ENCODE assay signal across 8 mouse cellular contexts in the genomic region with DNA sequence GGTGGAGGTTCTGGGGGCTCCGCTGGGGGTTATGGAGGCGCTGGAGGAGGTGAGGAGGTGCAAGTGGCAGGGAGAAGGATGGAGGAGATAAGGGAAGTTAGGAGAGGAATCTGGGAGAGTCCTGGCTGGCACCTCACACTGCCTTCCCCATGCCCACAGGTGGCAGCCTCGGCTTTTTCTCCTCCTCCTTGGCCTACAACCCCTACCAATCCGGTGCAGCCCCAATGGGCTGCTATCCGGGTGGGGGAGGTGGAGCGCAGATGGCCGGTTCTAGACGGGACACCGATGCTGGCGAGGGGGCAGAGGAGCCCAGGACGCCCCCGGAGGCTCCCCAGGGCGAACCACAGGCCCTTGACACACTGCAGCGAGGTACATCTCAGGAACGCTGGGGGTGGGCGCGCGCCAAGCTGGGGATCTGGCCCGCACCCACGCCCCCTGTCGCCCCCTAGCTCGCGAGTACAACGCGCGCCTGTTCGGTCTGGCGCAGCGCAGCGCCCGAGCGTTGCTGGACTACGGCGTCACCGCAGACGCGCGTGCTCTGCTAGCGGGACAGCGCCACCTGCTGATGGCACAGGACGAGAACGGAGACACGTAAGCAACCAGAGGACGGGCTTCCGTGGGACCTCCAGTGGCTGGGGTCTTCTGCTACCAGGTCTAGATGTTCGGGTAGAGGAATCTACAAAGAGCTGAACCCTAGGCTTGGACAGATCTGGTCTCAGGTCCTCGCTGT. TPM values are rescaled to one million over a fixed set of nuclear protein-coding genes. Genes with fewer than 3 reads are reported as not detected.
DNase-seq lines count a peak whose midpoint lies in the region; ATAC-seq and TF ChIP-seq lines count a peak whose summit lies in the region.

No protein-coding gene starts in this region.

- peaks cover 14% of the 10 kb centered on the region for H3K27me3 ChIP-seq in hindbrain, embryonic 16.5 days (replicated peaks; ENCODE audit: control insufficient read depth, insufficient read depth, low read length)

- intact Hi-C loops in gastrocnemius, adult 2 months (cut with DNase I) = loop anchor here (2.0 kb wide), 2 partner anchors 174 to 222 kb away; no protein-coding TSS in a partner anchor
- intact Hi-C loops in left cerebral cortex, postnatal 10 days (cut with DNase I) = no loop called here

- H3K9me3 ChIP-seq in hindbrain, embryonic 16.5 days (ENCODE audit: control insufficient read depth, low read length) = no peaks in the 10 kb centered on the region

- 2% methylated on average over 47 of the region's 47 CpGs for WGBS in hindbrain, embryonic 16.5 days

- ATAC-seq in hindbrain, embryonic 16.5 days = peak; percentile 61
- ATAC-seq in megakaryocyte progenitor cell, adult 5-6 weeks (replicated peaks; ENCODE audit: poor library complexity) = peak; percentile 61

- TF ChIP-seq CTCF in gastrocnemius, adult 2 months (IDR thresholded peaks at IDR 0.05) = peak; percentile 98

- peak overlapping the region; percentile 70 for H3K27ac ChIP-seq in gastrocnemius, adult 2 months
- H3K27ac ChIP-seq in hindbrain, embryonic 16.5 days (ENCODE audit: low read depth, low read length) = no peak overlapping the region

- H3K36me3 ChIP-seq in hindbrain, embryonic 16.5 days (ENCODE audit: control insufficient read depth, insufficient read depth, low read length) = peaks cover 18% of the 10 kb centered on the region

- DNase-seq in WW6 (ENCODE audit: low read depth, low spot score) = peak; percentile 84
- peak; percentile 89 to 92 for DNase-seq in cerebellum, postnatal 36 days
- peak; percentile 91 for DNase-seq in gastrocnemius, adult 2 months
- peak; percentile 83 to 93 for DNase-seq in left cerebral cortex, postnatal 10 days (ENCODE audit: extremely low spot score in 1 of 2, low spot score in 2 of 2)
- DNase-seq in right cerebral cortex, postnatal 25 days = peak; percentile 85
- DNase-seq in yolk sac, embryonic 10.5 days (ENCODE audit: low spot score) = peak; percentile 70

- peak overlapping the region; percentile 69 for H3K4me3 ChIP-seq in gastrocnemius, adult 2 months
- peak overlapping the region; percentile 52 for H3K4me3 ChIP-seq in hindbrain, embryonic 16.5 days (ENCODE audit: low read length)

- H3K4me1 ChIP-seq in hindbrain, embryonic 16.5 days (ENCODE audit: control insufficient read depth, insufficient read depth, low read depth, low read length) = peaks cover 14% of the 10 kb centered on the region

- H3K9ac ChIP-seq in hindbrain, embryonic 16.5 days (ENCODE audit: low read depth, low read length) = peak overlapping the region; percentile 75

- peak overlapping the region; percentile 95 for H3K4me2 ChIP-seq in hindbrain, embryonic 16.5 days (ENCODE audit: low read length)

RNA-seq across cellular contexts. Expression of gene Nfkb2, which starts 4.8 kb away (rescaled TPM):
- total RNA-seq in gastrocnemius, adult 2 months (2021) = 1 to 10 TPM; 8.2 to 8.5 TPM
- 2.4 and 3.3 TPM in 2 replicates for polyA plus RNA-seq in hindbrain, embryonic 16.5 days (2015; fragmentation: Nextera tagmentation; extraction: Ambion mirVana)
- total RNA-seq in left cerebral cortex, postnatal 10 days (2021) = 1 to 10 TPM; 2.0 to 2.4 TPM
- total RNA-seq in megakaryocyte progenitor cell, adult 5-6 weeks (2015) = 4.7 and 5.5 TPM in 2 replicates
- 4.0 and 5.0 TPM in 2 replicates for total RNA-seq in megakaryocyte progenitor cell, adult 5-6 weeks (2017)

RNA-seq across cellular contexts. Expression of gene Psd, which starts 18.1 kb away (rescaled TPM):
- under 1 TPM; 0.14 to 0.36 TPM for total RNA-seq in gastrocnemius, adult 2 months (2021)
- polyA plus RNA-seq in hindbrain, embryonic 16.5 days (2015; fragmentation: Nextera tagmentation; extraction: Ambion mirVana) = 99.1 and 112 TPM in 2 replicates
- 100 to 1,000 TPM; 631 to 653 TPM for total RNA-seq in left cerebral cortex, postnatal 10 days (2021)
- 0.30 TPM in 1 of 2 replicates, not detected in the other for total RNA-seq in megakaryocyte progenitor cell, adult 5-6 weeks (2015)
- total RNA-seq in megakaryocyte progenitor cell, adult 5-6 weeks (2017) = 0.12 and 0.84 TPM in 2 replicates

RNA-seq across cellular contexts. Expression of gene Fbxl15, which starts 19.1 kb away (rescaled TPM):
- total RNA-seq in gastrocnemius, adult 2 months (2021) = 1 to 10 TPM; 2.9 to 3.8 TPM
- 49.4 and 55.6 TPM in 2 replicates for polyA plus RNA-seq in hindbrain, embryonic 16.5 days (2015; fragmentation: Nextera tagmentation; extraction: Ambion mirVana)
- total RNA-seq in left cerebral cortex, postnatal 10 days (2021) = 10 to 100 TPM; 25.9 to 29.2 TPM
- 0.72 and 1.4 TPM in 2 replicates for total RNA-seq in megakaryocyte progenitor cell, adult 5-6 weeks (2015)
- 0.71 and 2.7 TPM in 2 replicates for total RNA-seq in megakaryocyte progenitor cell, adult 5-6 weeks (2017)

RNA-seq across cellular contexts. Expression of gene Cuedc2, which starts 29.6 kb away (rescaled TPM):
- total RNA-seq in gastrocnemius, adult 2 months (2021) = 10 to 100 TPM; 58.2 to 67.6 TPM
- polyA plus RNA-seq in hindbrain, embryonic 16.5 days (2015; fragmentation: Nextera tagmentation; extraction: Ambion mirVana) = 343 and 362 TPM in 2 replicates
- 100 to 1,000 TPM; 183 to 200 TPM for total RNA-seq in left cerebral cortex, postnatal 10 days (2021)
- 41.4 and 42.1 TPM in 2 replicates for total RNA-seq in megakaryocyte progenitor cell, adult 5-6 weeks (2015)
- total RNA-seq in megakaryocyte progenitor cell, adult 5-6 weeks (2017) = 148 and 184 TPM in 2 replicates

RNA-seq across cellular contexts. Expression of gene Mfsd13a, which starts 32.0 kb away (rescaled TPM):
- 1 to 10 TPM in 1 of 2 experiments, under 1 TPM in 1; 0.82 to 1.2 TPM for total RNA-seq in gastrocnemius, adult 2 months (2021)
- polyA plus RNA-seq in hindbrain, embryonic 16.5 days (2015; fragmentation: Nextera tagmentation; extraction: Ambion mirVana) = 13.0 and 13.4 TPM in 2 replicates
- total RNA-seq in left cerebral cortex, postnatal 10 days (2021) = 10 to 100 TPM; 22.0 to 23.5 TPM
- total RNA-seq in megakaryocyte progenitor cell, adult 5-6 weeks (2015) = 65.8 and 66.4 TPM in 2 replicates
- total RNA-seq in megakaryocyte progenitor cell, adult 5-6 weeks (2017) = 15.3 and 17.4 TPM in 2 replicates

Comparison
In these comparisons a context has a peak if more than half of its experiments do, and no peak if none do; other contexts are left out.
1. RNA of gene Psd, which starts 18.1 kb away (total RNA-seq): 631 to 653 TPM in left cerebral cortex, postnatal 10 days; 0.14 to 0.36 TPM in gastrocnemius, adult 2 months and 0.12 to 0.84 TPM in megakaryocyte progenitor cell, adult 5-6 weeks; every median in the first group is over 100 times any median in the second.
2. RNA of gene Fbxl15, which starts 19.1 kb away (total RNA-seq): 25.9 to 29.2 TPM in left cerebral cortex, postnatal 10 days; 2.9 to 3.8 TPM in gastrocnemius, adult 2 months and 0.71 to 2.7 TPM in megakaryocyte progenitor cell, adult 5-6 weeks; every median in the first group is over 4 times any median in the second.
3. Peak in every context shown above with its lines, with median percentiles within 50 percentile points of each other: DNase-seq.